Mouse (Mus musculus): ENCODE data around the gene Adamts13. TPM values are rescaled to one million over a fixed set of nuclear protein-coding genes. Genes with fewer than 3 reads are reported as not detected.

Adamts13 gene
- not detected for polyA plus RNA-seq (2014; fragmentation: Illumina TruSeq; extraction: RNeasy Lipid Tissue Mini Kit (QIAGEN cat#74804); ENCODE audit: low read depth, low replicate concordance)

GRCm38 (mm10) chr2:26973116-26973515 is at the start of gene Adamts13:
Gene Adamts13 (plus strand): TSS chr2:26973416.

GRCm38 (mm10) chr2:26933304-26934055 is 39.7 kb upstream of the Adamts13 start, which contains the start of the genes Surf4 and Stkld1:
Gene Surf4 (minus strand): TSS chr2:26933928.
Gene Stkld1 (plus strand): TSS chr2:26934047.

GRCm38 (mm10) chr2:26963923-26964723 is 9.1 kb upstream of the Adamts13 start, which contains the start of gene Rexo4:
Gene Rexo4 (minus strand): TSS chr2:26964386.

GRCm38 (mm10) chr2:27009714-27010244 is 36.6 kb downstream of the Adamts13 start, which contains the start of gene Cacfd1:
Gene Cacfd1 (plus strand): TSS chr2:27009926.

GRCm38 (mm10) chr2:27027618-27028436 is 54.6 kb downstream of the Adamts13 start, which contains the start of gene Slc2a6:
Gene Slc2a6 (minus strand): TSS chr2:27027998.

Other genes starting within 250 kb of the Adamts13 start
- gene Abo, start 108.4 kb upstream of the Adamts13 start, polyA plus RNA-seq (2014; fragmentation: Illumina TruSeq; extraction: RNeasy Lipid Tissue Mini Kit (QIAGEN cat#74804); ENCODE audit: low read depth, low replicate concordance), result not detected
- 8.7 TPM for gene Surf6, start 70.5 kb upstream of the Adamts13 start, polyA plus RNA-seq (2014; fragmentation: Illumina TruSeq; extraction: RNeasy Lipid Tissue Mini Kit (QIAGEN cat#74804); ENCODE audit: low read depth, low replicate concordance)
- 11.5 TPM for gene Med22, start 62.7 kb upstream of the Adamts13 start, polyA plus RNA-seq (2014; fragmentation: Illumina TruSeq; extraction: RNeasy Lipid Tissue Mini Kit (QIAGEN cat#74804); ENCODE audit: low read depth, low replicate concordance)
- gene Rpl7a, start 62.7 kb upstream of the Adamts13 start, polyA plus RNA-seq (2014; fragmentation: Illumina TruSeq; extraction: RNeasy Lipid Tissue Mini Kit (QIAGEN cat#74804); ENCODE audit: low read depth, low replicate concordance), result 37.5 TPM
- 10.0 TPM for gene Surf2, start 57.0 kb upstream of the Adamts13 start, polyA plus RNA-seq (2014; fragmentation: Illumina TruSeq; extraction: RNeasy Lipid Tissue Mini Kit (QIAGEN cat#74804); ENCODE audit: low read depth, low replicate concordance)
- 45.8 TPM for gene Surf1, start 56.9 kb upstream of the Adamts13 start, polyA plus RNA-seq (2014; fragmentation: Illumina TruSeq; extraction: RNeasy Lipid Tissue Mini Kit (QIAGEN cat#74804); ENCODE audit: low read depth, low replicate concordance)
- gene Surf4, start 39.5 kb upstream of the Adamts13 start, polyA plus RNA-seq (2014; fragmentation: Illumina TruSeq; extraction: RNeasy Lipid Tissue Mini Kit (QIAGEN cat#74804); ENCODE audit: low read depth, low replicate concordance), result 62.1 TPM
- gene Stkld1, start 39.4 kb upstream of the Adamts13 start, polyA plus RNA-seq (2014; fragmentation: Illumina TruSeq; extraction: RNeasy Lipid Tissue Mini Kit (QIAGEN cat#74804); ENCODE audit: low read depth, low replicate concordance), result not detected
- gene Rexo4, start 9.0 kb upstream of the Adamts13 start, polyA plus RNA-seq (2014; fragmentation: Illumina TruSeq; extraction: RNeasy Lipid Tissue Mini Kit (QIAGEN cat#74804); ENCODE audit: low read depth, low replicate concordance), result 32.3 TPM
- 17.4 TPM for gene Cacfd1, start 36.5 kb downstream of the Adamts13 start, polyA plus RNA-seq (2014; fragmentation: Illumina TruSeq; extraction: RNeasy Lipid Tissue Mini Kit (QIAGEN cat#74804); ENCODE audit: low read depth, low replicate concordance)
- not detected for gene Slc2a6, start 54.6 kb downstream of the Adamts13 start, polyA plus RNA-seq (2014; fragmentation: Illumina TruSeq; extraction: RNeasy Lipid Tissue Mini Kit (QIAGEN cat#74804); ENCODE audit: low read depth, low replicate concordance)
- not detected for gene Mymk, start 98.8 kb downstream of the Adamts13 start, polyA plus RNA-seq (2014; fragmentation: Illumina TruSeq; extraction: RNeasy Lipid Tissue Mini Kit (QIAGEN cat#74804); ENCODE audit: low read depth, low replicate concordance)
- 0.44 TPM for gene Adamtsl2, start 106.0 kb downstream of the Adamts13 start, polyA plus RNA-seq (2014; fragmentation: Illumina TruSeq; extraction: RNeasy Lipid Tissue Mini Kit (QIAGEN cat#74804); ENCODE audit: low read depth, low replicate concordance)
- not detected for gene Fam163b, start 169.1 kb downstream of the Adamts13 start, polyA plus RNA-seq (2014; fragmentation: Illumina TruSeq; extraction: RNeasy Lipid Tissue Mini Kit (QIAGEN cat#74804); ENCODE audit: low read depth, low replicate concordance)
- not detected for gene Dbh, start 191.8 kb downstream of the Adamts13 start, polyA plus RNA-seq (2014; fragmentation: Illumina TruSeq; extraction: RNeasy Lipid Tissue Mini Kit (QIAGEN cat#74804); ENCODE audit: low read depth, low replicate concordance)

Data from kidney, adult 10 weeks (tissue).